Mouse (Mus musculus) heart, postnatal 0 days (tissue): ENCODE measurements around the gene Cstad. TPM values are rescaled to one million over a fixed set of nuclear protein-coding genes. Genes with fewer than 3 reads are reported as not detected.

ENCODE experiments used
- ATAC-seq: fragments of 200-750 bp; cut with Nextera tagmentation; 2 replicates; pipeline ENCODE4 v1.8.0; 2017; ENCODE audit warnings: low read depth, moderate number of reproducible peaks, moderate library complexity; ENCODE audit not compliant: insufficient read depth
- DNase-seq: peaks from one replicate; pipeline ENCODE4 v3.0.0-alpha.2; 2016; ENCODE audit warnings: low spot score
- H3K27ac ChIP-seq: fragments of 300-500 bp; sonication (generic); 2 replicates; pipeline ENCODE4 v1.5.1; 2014; ENCODE audit warnings: low read depth, mild to moderate bottlenecking
- H3K27me3 ChIP-seq: fragments of 300-500 bp; sonication (generic); 2 replicates; pipeline ENCODE4 v1.6.1; 2014; ENCODE audit warnings: low read length, mixed read lengths; ENCODE audit not compliant: control insufficient read depth, insufficient read depth
- H3K36me3 ChIP-seq: fragments of 300-500 bp; sonication (generic); replicated peaks from 2 replicates; pipeline ENCODE4 v1.6.1; 2014; ENCODE audit warnings: low read length, mixed read lengths; ENCODE audit not compliant: control insufficient read depth, insufficient read depth
- H3K4me1 ChIP-seq: fragments of 300-500 bp; sonication (generic); 2 replicates; pipeline ENCODE4 v1.6.1; 2014; ENCODE audit warnings: antibody characterized with exemption; ENCODE audit not compliant: control insufficient read depth, insufficient read depth
- H3K4me2 ChIP-seq: fragments of 300-500 bp; sonication (generic); 2 replicates; pipeline ENCODE4 v1.6.1; 2014; ENCODE audit warnings: low read depth, mild to moderate bottlenecking, low read length, moderate library complexity
- H3K4me3 ChIP-seq: fragments of 300-500 bp; sonication (generic); 2 replicates; pipeline ENCODE4 v1.5.1; 2014; ENCODE audit warnings: low read depth, low read length
- H3K9ac ChIP-seq: fragments of 300-500 bp; sonication (generic); replicated peaks from 2 replicates; pipeline ENCODE4 v1.6.1; 2014; ENCODE audit warnings: low read depth, low read length, mixed read lengths
- H3K9me3 ChIP-seq: fragments of 300-500 bp; sonication (generic); replicated peaks from 2 replicates; pipeline ENCODE4 v1.6.1; 2016; ENCODE audit warnings: low read length; ENCODE audit not compliant: control insufficient read depth
- CTCF ChIP-seq: IDR thresholded peaks from 2 replicates; pipeline ENCODE4 v1.5.1; 2016; ENCODE audit warnings: antibody characterized with exemption, control low read depth, low read depth
- EP300 ChIP-seq: IDR thresholded peaks from 2 replicates; pipeline ENCODE4 v1.6.1; 2016; ENCODE audit warnings: antibody characterized with exemption, low read depth
- WGBS: fragments of 180-500 bp; shearing (Covaris S2); extraction: QIAGEN DNeasy Blood & Tissue Kit; methylation state at CpG from one replicate; pipeline ENCODE4 v1.1.7; 2014; 5-methylcytosine and 5-hydroxymethylcytosine counted together
- polyA plus RNA-seq: library from polyadenylated mRNA; unstranded; fragments of >200 nt; fragmentation: Nextera tagmentation; extraction: Ambion mirVana; gene quantifications from 2 replicates; pipeline ENCODE4 v1.2.1, GENCODE M21; 2015
- total RNA-seq: library from RNA; depleted of rRNA; stranded (reverse); fragments of >200 nt; gene quantifications from 2 replicates; pipeline ENCODE4 v1.2.3, GENCODE M21; 2014; ENCODE audit warnings: low replicate concordance

Cstad gene
- total and polyA plus RNA-seq, 2 experiments from 2014 or later: 3.6 TPM; not detected in 1

- Histone ChIP-seq H3K9ac (no peak overlapping the region), H3K4me1 (no peaks in the 10 kb centered on the region; the same call in 1 of the 2 replicates), H3K4me2 (no peak overlapping the region), H3K27ac (no peak overlapping the region), H3K4me3 (no peak overlapping the region), H3K36me3 (no peaks in the 10 kb centered on the region), H3K9me3 (peaks cover 3% of the 10 kb centered on the region; the same call in 1 of the 2 replicates), H3K27me3 (no peaks in the 10 kb centered on the region)
- whole genome bisulfite sequencing: 44% methylated on average over 10 of the region's 10 CpGs
- TF ChIP-seq EP300 (no peak), CTCF (no peak)
- no peak for ATAC-seq
- DNase-seq: no peak
These were observed 29.0 kb downstream of the Cstad start for GRCm38 (mm10) chr2:30623873-30624272.

GRCm38 (mm10) chr2:30625296-30625826 lies 30.5 kb downstream of the Cstad start:
- DNase-seq: no peak
- Histone ChIP-seq H3K27ac (no peak overlapping the region), H3K4me2 (no peak overlapping the region), H3K4me1 (no peaks in the 10 kb centered on the region), H3K27me3 (no peaks in the 10 kb centered on the region), H3K36me3 (no peaks in the 10 kb centered on the region), H3K9ac (no peak overlapping the region), H3K9me3 (no peaks in the 10 kb centered on the region), H3K4me3 (no peak overlapping the region)
- ATAC-seq: no peak
- no peak for TF ChIP-seq CTCF
- no peak for TF ChIP-seq EP300
- WGBS: 72% methylated on average over 6 of the region's 6 CpGs

GRCm38 (mm10) chr2:30626058-30626675 lies 31.3 kb downstream of the Cstad start:
- ATAC-seq (no peak), DNase-seq (no peak)
- no peak overlapping the region for H3K9ac ChIP-seq
- no peaks in the 10 kb centered on the region for H3K27me3 ChIP-seq
- no peaks in the 10 kb centered on the region for H3K4me1 ChIP-seq
- TF ChIP-seq EP300 (no peak), CTCF (no peak)
- peak overlapping the region; percentile 43; the same call in 1 of the 2 replicates for H3K27ac ChIP-seq
- no peak overlapping the region for H3K4me3 ChIP-seq
- no peaks in the 10 kb centered on the region for H3K9me3 ChIP-seq
- no peaks in the 10 kb centered on the region for H3K36me3 ChIP-seq
- H3K4me2 ChIP-seq: peak overlapping the region; percentile 13; the same call in 1 of the 2 replicates
- WGBS: 58% methylated on average over 17 of the region's 17 CpGs

DNA sequence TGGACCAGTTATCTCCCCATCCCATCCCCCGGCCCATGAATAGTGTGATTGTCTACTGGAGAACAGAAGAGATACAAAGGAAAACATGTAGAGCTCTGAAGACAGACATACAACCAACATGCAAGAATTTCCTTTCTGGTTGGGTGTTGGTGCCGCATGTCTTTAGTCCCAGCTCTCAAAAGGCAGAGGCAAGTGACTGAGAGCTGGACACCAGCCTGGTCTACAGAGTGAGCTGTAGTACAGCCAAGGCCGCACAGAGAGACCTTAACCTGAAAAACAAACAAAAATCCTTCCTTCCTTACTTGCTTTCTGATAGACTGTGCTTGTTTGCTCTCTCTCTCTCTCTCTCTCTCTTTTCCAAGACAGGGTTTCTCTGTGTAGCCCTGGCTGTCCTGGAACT lies 32.5 kb downstream of the Cstad start:
- H3K9ac ChIP-seq: no peak overlapping the region
- no peak overlapping the region for H3K4me2 ChIP-seq
- DNase-seq: no peak
- H3K36me3 ChIP-seq: no peaks in the 10 kb centered on the region
- no peak for TF ChIP-seq CTCF
- no peak overlapping the region for H3K4me3 ChIP-seq
- no peak overlapping the region for H3K27ac ChIP-seq
- no peaks in the 10 kb centered on the region for H3K27me3 ChIP-seq
- no peaks in the 10 kb centered on the region for H3K9me3 ChIP-seq
- 91% methylated on average over 3 of the region's 3 CpGs for WGBS
- no peak for ATAC-seq
- no peaks in the 10 kb centered on the region for H3K4me1 ChIP-seq

DNA sequence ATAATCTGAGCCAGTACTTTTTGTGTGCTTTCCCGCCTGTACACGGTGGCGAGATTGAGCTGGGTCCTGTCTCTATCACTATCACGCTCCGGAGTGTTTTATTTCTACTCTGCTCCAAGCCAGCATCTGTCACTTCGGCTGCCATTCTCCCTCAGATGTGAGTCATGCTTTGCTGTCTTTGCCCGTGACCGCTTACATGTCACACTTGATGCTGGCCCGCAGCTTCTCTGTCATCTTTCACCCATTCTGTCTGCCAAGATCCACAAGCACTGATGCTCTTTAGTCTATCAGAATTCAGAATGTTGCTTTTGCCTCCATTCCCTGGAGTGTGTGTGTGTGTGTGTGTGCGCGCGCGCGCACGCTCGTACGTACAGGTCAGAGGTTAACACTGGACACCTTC lies 33.5 kb downstream of the Cstad start:
- H3K9me3 ChIP-seq: no peaks in the 10 kb centered on the region
- no peaks in the 10 kb centered on the region for H3K27me3 ChIP-seq
- no peak for TF ChIP-seq EP300
- TF ChIP-seq CTCF: no peak
- no peaks in the 10 kb centered on the region for H3K4me1 ChIP-seq
- no peak overlapping the region for H3K9ac ChIP-seq
- H3K36me3 ChIP-seq: no peaks in the 10 kb centered on the region
- H3K4me3 ChIP-seq: no peak overlapping the region
- no peak overlapping the region for H3K4me2 ChIP-seq
- 83% methylated on average over 17 of the region's 17 CpGs for WGBS
- no peak overlapping the region for H3K27ac ChIP-seq
- ATAC-seq (no peak), DNase-seq (no peak)
